Mouse (Mus musculus) CH12.LX (cell line): Measurements from ENCODE around the gene Nup88.

Experiments used
- CHD1 ChIP-seq: IDR thresholded peaks from 2 replicates; pipeline ENCODE4 v1.6.1; 2012; ENCODE audit warnings: low read depth, low read length, improper control_type of control experiment, inconsistent platforms
- CTCF ChIP-seq, 2 experiments: IDR thresholded peaks in 1 of 2; conservative IDR thresholded peaks in 1 of 2; 2 replicates each; pipeline ENCODE4 v1.5.1; 2011 to 2012; ENCODE audit warnings: low read depth in 2 of 2, low read length in 2 of 2, improper control_type of control experiment in 1 of 2, inconsistent platforms in 1 of 2, mild to moderate bottlenecking in 1 of 2, moderate library complexity in 1 of 2
- MAX ChIP-seq: IDR thresholded peaks from 2 replicates; pipeline ENCODE4 v1.6.1; 2011; ENCODE audit warnings: low read length, improper control_type of control experiment

GRCm38 (mm10) chr11:70980751-70981510 is 11.2 kb upstream of the Nup88 start:
- no peak for TF ChIP-seq MAX
- no peak for TF ChIP-seq CTCF (conservative IDR thresholded peaks at IDR 0.05 in 1 of 2, IDR thresholded peaks at IDR 0.05 in 1 of 2; ENCODE audit: low read depth in 2 of 2, low read length in 2 of 2)
- no peak for TF ChIP-seq CHD1
